Mouse (Mus musculus): Measurements from ENCODE around the gene Slc5a4b.

GRCm38 (mm10) chr10:76047182-76047869 is 63.4 kb downstream of the Slc5a4b start:
- TF ChIP-seq POLR2A (IDR thresholded peaks at IDR 0.05; ENCODE audit: borderline replicate concordance, control insufficient read depth, low read depth, low read length) (no peak), CTCF (IDR thresholded peaks at IDR 0.05; ENCODE audit: control insufficient read depth, insufficient read depth, low read length) (no peak)

Measured in bone marrow, adult 2 months (tissue).